Comparison of ENCODE assay signal across 8 mouse cellular contexts in genomic region chr13:74316386-74316785, GRCm38 (mm10). TPM values are rescaled to one million over a fixed set of nuclear protein-coding genes. Genes with fewer than 3 reads are reported as not detected.
DNase-seq lines count a peak whose midpoint lies in the region; ATAC-seq and TF ChIP-seq lines count a peak whose summit lies in the region.

No protein-coding gene starts in this region.

- no peak overlapping the region for H3K27ac ChIP-seq in lung, embryonic 14.5 days (ENCODE audit: low read depth)
- H3K27ac ChIP-seq in embryonic facial prominence, embryonic 12.5 days = no peak overlapping the region
- H3K27ac ChIP-seq in intestine, embryonic 16.5 days (ENCODE audit: low read length) = peak overlapping the region; percentile 87
- peak overlapping the region; percentile 74; the same call in 1 of the 2 replicates for H3K27ac ChIP-seq in neural tube, embryonic 15.5 days (replicated peaks)

- peak overlapping the region; percentile 73 for H3K4me3 ChIP-seq in lung, embryonic 14.5 days (ENCODE audit: low read depth, low read length)
- H3K4me3 ChIP-seq in embryonic facial prominence, embryonic 12.5 days = peak overlapping the region; percentile 87
- peak overlapping the region; percentile 97 for H3K4me3 ChIP-seq in intestine, embryonic 16.5 days (ENCODE audit: low read length)
- peak overlapping the region; percentile 95 for H3K4me3 ChIP-seq in neural tube, embryonic 15.5 days (replicated peaks)

- DNase-seq in lung, embryonic 14.5 days = no peak
- no peak for DNase-seq in lung, postnatal 25 days (ENCODE audit: low spot score)
- DNase-seq in urinary bladder, postnatal 25 days (ENCODE audit: low spot score) = no peak
- no peak for DNase-seq in spleen, postnatal 4 days (ENCODE audit: low spot score in 2 of 2)
- DNase-seq in B cell, adult 2 months = no peak

- peaks cover 18% of the 10 kb centered on the region for H3K36me3 ChIP-seq in lung, embryonic 14.5 days (ENCODE audit: insufficient read depth)
- H3K36me3 ChIP-seq in embryonic facial prominence, embryonic 12.5 days = peaks cover 8% of the 10 kb centered on the region
- H3K36me3 ChIP-seq in intestine, embryonic 16.5 days (ENCODE audit: control insufficient read depth, insufficient read depth, low read length) = peaks cover 4% of the 10 kb centered on the region; the same call in 1 of the 2 replicates
- H3K36me3 ChIP-seq in neural tube, embryonic 15.5 days = peaks cover 31% of the 10 kb centered on the region

- TF ChIP-seq CTCF in lung, embryonic 14.5 days (IDR thresholded peaks at IDR 0.05; ENCODE audit: low read depth) = no peak

- H3K9ac ChIP-seq in lung, embryonic 14.5 days = peak overlapping the region; percentile 80
- peak overlapping the region; percentile 85 for H3K9ac ChIP-seq in embryonic facial prominence, embryonic 12.5 days
- peak overlapping the region; percentile 95 for H3K9ac ChIP-seq in intestine, embryonic 16.5 days (ENCODE audit: low read depth, low read length)
- H3K9ac ChIP-seq in neural tube, embryonic 15.5 days (replicated peaks) = peak overlapping the region; percentile 87

- H3K4me2 ChIP-seq in lung, embryonic 14.5 days = peak overlapping the region; percentile 73
- peak overlapping the region; percentile 78 for H3K4me2 ChIP-seq in embryonic facial prominence, embryonic 12.5 days (replicated peaks)
- peak overlapping the region; percentile 55 for H3K4me2 ChIP-seq in intestine, embryonic 16.5 days (ENCODE audit: low read depth, low read length)
- peak overlapping the region; percentile 73 for H3K4me2 ChIP-seq in neural tube, embryonic 15.5 days

- no peaks in the 10 kb centered on the region for H3K9me3 ChIP-seq in lung, embryonic 14.5 days (ENCODE audit: low read depth, low read length)
- H3K9me3 ChIP-seq in embryonic facial prominence, embryonic 12.5 days = no peaks in the 10 kb centered on the region
- no peaks in the 10 kb centered on the region for H3K9me3 ChIP-seq in intestine, embryonic 16.5 days (ENCODE audit: control insufficient read depth, low read length)
- H3K9me3 ChIP-seq in neural tube, embryonic 15.5 days (replicated peaks) = no peaks in the 10 kb centered on the region

- no peak for ATAC-seq in lung, embryonic 14.5 days (ENCODE audit: insufficient read depth)
- no peak for ATAC-seq in embryonic facial prominence, embryonic 12.5 days (ENCODE audit: insufficient number of reproducible peaks, insufficient read depth, low FRiP score, low TSS enrichment)
- ATAC-seq in intestine, embryonic 16.5 days = 0 out of 2 replicates have a peak, but pooled peaks have one; percentile 16
- no peak for ATAC-seq in neural tube, embryonic 15.5 days (ENCODE audit: low FRiP score)

- no peaks in the 10 kb centered on the region for H3K27me3 ChIP-seq in lung, embryonic 14.5 days (ENCODE audit: insufficient read depth, low read length)
- H3K27me3 ChIP-seq in embryonic facial prominence, embryonic 12.5 days = no peaks in the 10 kb centered on the region
- no peaks in the 10 kb centered on the region for H3K27me3 ChIP-seq in intestine, embryonic 16.5 days (replicated peaks; ENCODE audit: control insufficient read depth, insufficient read depth, low read length)
- no peaks in the 10 kb centered on the region for H3K27me3 ChIP-seq in neural tube, embryonic 15.5 days (replicated peaks)

- no peaks in the 10 kb centered on the region for H3K4me1 ChIP-seq in lung, embryonic 14.5 days (ENCODE audit: insufficient read depth)
- peaks cover 5% of the 10 kb centered on the region for H3K4me1 ChIP-seq in embryonic facial prominence, embryonic 12.5 days
- H3K4me1 ChIP-seq in intestine, embryonic 16.5 days (ENCODE audit: control insufficient read depth, insufficient read depth, low read length) = peaks cover 9% of the 10 kb centered on the region
- peaks cover 20% of the 10 kb centered on the region for H3K4me1 ChIP-seq in neural tube, embryonic 15.5 days

- 25% methylated on average over 4 of the region's 4 CpGs for WGBS in lung, embryonic 14.5 days
- 27% methylated on average over 4 of the region's 4 CpGs for WGBS in embryonic facial prominence, embryonic 12.5 days
- WGBS in intestine, embryonic 16.5 days = 19% methylated on average over 4 of the region's 4 CpGs
- WGBS in neural tube, embryonic 15.5 days = 30% methylated on average over 4 of the region's 4 CpGs

RNA-seq across cellular contexts. Expression of gene Pdcd6, which starts 1.0 kb away (rescaled TPM):
- 133 and 140 TPM in 2 replicates for polyA plus RNA-seq in lung, embryonic 14.5 days (2014; fragmentation: Nextera tagmentation; extraction: Ambion mirVana)
- polyA plus RNA-seq in embryonic facial prominence, embryonic 12.5 days (2016; fragmentation: Nextera tagmentation; extraction: Ambion mirVana) = 131 and 133 TPM in 2 replicates
- 203 and 214 TPM in 2 replicates for polyA plus RNA-seq in intestine, embryonic 16.5 days (2015; fragmentation: Nextera tagmentation; extraction: Ambion mirVana)
- polyA plus RNA-seq in neural tube, embryonic 15.5 days (2015; fragmentation: Nextera tagmentation; extraction: Ambion mirVana) = 112 and 118 TPM in 2 replicates

RNA-seq across cellular contexts. Expression of gene Ahrr, which starts 24.3 kb away (rescaled TPM):
- 0.72 and 1.5 TPM in 2 replicates for polyA plus RNA-seq in lung, embryonic 14.5 days (2014; fragmentation: Nextera tagmentation; extraction: Ambion mirVana)
- 1.2 and 1.7 TPM in 2 replicates for polyA plus RNA-seq in embryonic facial prominence, embryonic 12.5 days (2016; fragmentation: Nextera tagmentation; extraction: Ambion mirVana)
- 0.43 and 0.54 TPM in 2 replicates for polyA plus RNA-seq in intestine, embryonic 16.5 days (2015; fragmentation: Nextera tagmentation; extraction: Ambion mirVana)
- polyA plus RNA-seq in neural tube, embryonic 15.5 days (2015; fragmentation: Nextera tagmentation; extraction: Ambion mirVana) = 0.33 and 0.36 TPM in 2 replicates

RNA-seq across cellular contexts. Expression of gene Sdha, which starts 33.7 kb away (rescaled TPM):
- polyA plus RNA-seq in lung, embryonic 14.5 days (2014; fragmentation: Nextera tagmentation; extraction: Ambion mirVana) = 232 and 242 TPM in 2 replicates
- 230 and 238 TPM in 2 replicates for polyA plus RNA-seq in embryonic facial prominence, embryonic 12.5 days (2016; fragmentation: Nextera tagmentation; extraction: Ambion mirVana)
- 404 and 405 TPM in 2 replicates for polyA plus RNA-seq in intestine, embryonic 16.5 days (2015; fragmentation: Nextera tagmentation; extraction: Ambion mirVana)
- polyA plus RNA-seq in neural tube, embryonic 15.5 days (2015; fragmentation: Nextera tagmentation; extraction: Ambion mirVana) = 231 and 262 TPM in 2 replicates

RNA-seq across cellular contexts. Expression of gene Ccdc127, which starts 33.7 kb away (rescaled TPM):
- 51.8 and 61.1 TPM in 2 replicates for polyA plus RNA-seq in lung, embryonic 14.5 days (2014; fragmentation: Nextera tagmentation; extraction: Ambion mirVana)
- polyA plus RNA-seq in embryonic facial prominence, embryonic 12.5 days (2016; fragmentation: Nextera tagmentation; extraction: Ambion mirVana) = 66.1 and 67.9 TPM in 2 replicates
- polyA plus RNA-seq in intestine, embryonic 16.5 days (2015; fragmentation: Nextera tagmentation; extraction: Ambion mirVana) = 38.5 and 39.4 TPM in 2 replicates
- 47.6 and 52.0 TPM in 2 replicates for polyA plus RNA-seq in neural tube, embryonic 15.5 days (2015; fragmentation: Nextera tagmentation; extraction: Ambion mirVana)

RNA-seq across cellular contexts. Expression of gene Lrrc14b, which starts 47.4 kb away (rescaled TPM):
- polyA plus RNA-seq in lung, embryonic 14.5 days (2014; fragmentation: Nextera tagmentation; extraction: Ambion mirVana) = not detected in 2 replicates
- not detected in 2 replicates for polyA plus RNA-seq in embryonic facial prominence, embryonic 12.5 days (2016; fragmentation: Nextera tagmentation; extraction: Ambion mirVana)
- not detected in 2 replicates for polyA plus RNA-seq in intestine, embryonic 16.5 days (2015; fragmentation: Nextera tagmentation; extraction: Ambion mirVana)
- polyA plus RNA-seq in neural tube, embryonic 15.5 days (2015; fragmentation: Nextera tagmentation; extraction: Ambion mirVana) = not detected in 2 replicates

Comparison
In these comparisons a context has a peak if more than half of its experiments do, and no peak if none do; other contexts are left out.
1. H3K27ac ChIP-seq: peak in intestine, embryonic 16.5 days (single experiment) and neural tube, embryonic 15.5 days (single experiment); none in lung, embryonic 14.5 days (single experiment) and embryonic facial prominence, embryonic 12.5 days (single experiment).
2. Peak in every context shown above with its lines, with median percentiles within 50 percentile points of each other: H3K4me2 ChIP-seq, H3K4me3 ChIP-seq and H3K9ac ChIP-seq.